In the genomic region with DNA sequence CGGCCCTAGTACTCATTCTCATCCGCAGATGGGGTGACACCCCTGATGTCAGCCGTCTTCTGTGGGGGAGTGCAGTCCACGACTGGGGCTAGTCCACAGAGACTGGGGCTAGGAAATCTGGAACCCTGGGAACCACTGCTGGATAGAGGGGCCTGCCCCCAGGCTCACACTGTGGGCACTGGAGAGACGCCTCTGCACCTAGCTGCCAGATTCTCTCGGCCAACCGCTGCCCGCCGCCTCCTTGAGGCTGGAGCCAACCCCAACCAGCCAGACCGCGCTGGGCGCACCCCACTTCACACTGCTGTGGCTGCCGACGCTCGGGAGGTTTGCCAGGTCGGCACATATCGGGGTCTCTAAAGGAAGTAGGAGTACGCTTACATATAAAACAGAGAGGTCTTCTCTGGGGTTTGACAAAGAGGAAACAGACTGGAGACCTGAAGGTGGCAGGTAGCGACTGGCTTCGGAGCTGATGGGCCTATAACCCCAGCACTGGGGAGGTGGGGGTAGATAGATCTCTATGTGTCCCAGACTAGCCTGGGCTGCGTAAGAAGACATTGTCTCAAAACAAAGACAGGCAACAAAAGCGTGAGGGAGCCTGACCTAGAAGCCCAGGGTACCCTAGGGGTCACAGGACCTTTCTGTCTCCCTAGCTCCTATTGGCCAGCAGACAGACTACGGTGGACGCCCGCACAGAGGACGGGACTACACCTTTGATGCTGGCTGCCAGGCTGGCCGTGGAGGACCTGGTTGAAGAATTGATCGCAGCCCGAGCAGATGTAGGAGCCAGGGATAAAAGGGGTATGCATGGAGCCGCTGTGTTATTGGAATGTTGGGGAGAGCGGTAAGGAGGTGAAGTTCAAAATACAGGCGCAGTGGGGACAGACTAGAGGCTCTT, we compare ENCODE assay signal across 8 mouse cellular contexts. TPM values are rescaled to one million over a fixed set of nuclear protein-coding genes. Genes with fewer than 3 reads are reported as not detected.
DNase-seq lines count a peak whose midpoint lies in the region; ATAC-seq and TF ChIP-seq lines count a peak whose summit lies in the region.

No protein-coding gene starts in this region.

- 33% methylated on average over 32 of the region's 32 CpGs for WGBS in heart, embryonic 15.5 days
- WGBS in forebrain, embryonic 10.5 days, result 20% methylated on average over 32 of the region's 32 CpGs
- 38% methylated on average over 32 of the region's 32 CpGs for WGBS in liver, embryonic 11.5 days
- 26% methylated on average over 32 of the region's 32 CpGs for WGBS in stomach, embryonic 16.5 days

- ATAC-seq in heart, embryonic 15.5 days (replicated peaks; ENCODE audit: insufficient number of reproducible peaks, insufficient read depth, low FRiP score, low read depth), result no peak
- no peak for ATAC-seq in liver, embryonic 11.5 days (replicated peaks; ENCODE audit: low FRiP score)
- ATAC-seq in stomach, embryonic 16.5 days (ENCODE audit: insufficient read depth, low FRiP score), result no peak

- TF ChIP-seq POLR2A in MEL (IDR thresholded peaks at IDR 0.05; ENCODE audit: control insufficient read depth in 1 of 2, insufficient read depth in 1 of 2, low read depth in 1 of 2, low read length in 2 of 2, poor library complexity in 1 of 2), result no peak

- H3K4me3 ChIP-seq in heart, embryonic 15.5 days, result peak overlapping the region; percentile 78
- peak overlapping the region; percentile 92 to 99 for H3K4me3 ChIP-seq in MEL (ENCODE audit: control insufficient read depth in 1 of 2, insufficient read depth in 1 of 2, low read depth in 2 of 2, low read length in 2 of 2)
- H3K4me3 ChIP-seq in forebrain, embryonic 10.5 days, result peak overlapping the region; percentile 78
- peak overlapping the region; percentile 91 for H3K4me3 ChIP-seq in liver, embryonic 11.5 days (ENCODE audit: low read depth, low read length)
- peak overlapping the region; percentile 77 for H3K4me3 ChIP-seq in stomach, embryonic 16.5 days (replicated peaks; ENCODE audit: low read length)

- H3K9me3 ChIP-seq in heart, embryonic 15.5 days (replicated peaks), result no peaks in the 10 kb centered on the region
- H3K9me3 ChIP-seq in MEL (replicated peaks; ENCODE audit: insufficient read depth, low read length), result no peaks in the 10 kb centered on the region
- H3K9me3 ChIP-seq in forebrain, embryonic 10.5 days, result no peaks in the 10 kb centered on the region
- no peaks in the 10 kb centered on the region for H3K9me3 ChIP-seq in liver, embryonic 11.5 days (ENCODE audit: control insufficient read depth, low read length)
- H3K9me3 ChIP-seq in stomach, embryonic 16.5 days (replicated peaks; ENCODE audit: control insufficient read depth, low read length), result no peaks in the 10 kb centered on the region

- H3K27ac ChIP-seq in heart, embryonic 15.5 days, result peak overlapping the region; percentile 98
- no peak overlapping the region for H3K27ac ChIP-seq in MEL (ENCODE audit: control insufficient read depth, low read depth, low read length)
- peak overlapping the region; percentile 98 for H3K27ac ChIP-seq in forebrain, embryonic 10.5 days
- H3K27ac ChIP-seq in liver, embryonic 11.5 days (ENCODE audit: low read depth, low read length), result peak overlapping the region; percentile 72; the same call in 1 of the 2 replicates
- H3K27ac ChIP-seq in stomach, embryonic 16.5 days (ENCODE audit: low read length), result peak overlapping the region; percentile 96

- H3K4me2 ChIP-seq in heart, embryonic 15.5 days, result peak overlapping the region; percentile 96
- H3K4me2 ChIP-seq in liver, embryonic 11.5 days, result peak overlapping the region; percentile 100
- peak overlapping the region; percentile 100 for H3K4me2 ChIP-seq in stomach, embryonic 16.5 days (ENCODE audit: low read depth, low read length)

- H3K27me3 ChIP-seq in heart, embryonic 15.5 days, result peaks cover 3% of the 10 kb centered on the region; the same call in 1 of the 2 replicates
- H3K27me3 ChIP-seq in MEL (ENCODE audit: control insufficient read depth in 1 of 2, insufficient read depth in 2 of 2, low read length in 2 of 2), result no peaks in the 10 kb centered on the region
- H3K27me3 ChIP-seq in forebrain, embryonic 10.5 days (ENCODE audit: poor library complexity, severe bottlenecking), result no peaks in the 10 kb centered on the region
- H3K27me3 ChIP-seq in liver, embryonic 11.5 days (replicated peaks; ENCODE audit: control insufficient read depth, insufficient read depth, low read length), result no peaks in the 10 kb centered on the region
- H3K27me3 ChIP-seq in stomach, embryonic 16.5 days (ENCODE audit: control insufficient read depth, insufficient read depth, low read length), result no peaks in the 10 kb centered on the region

- H3K36me3 ChIP-seq in heart, embryonic 15.5 days, result no peaks in the 10 kb centered on the region
- peaks cover 0 to 24% of the 10 kb centered on the region in 2 experiments; a peak in 2 of 4 replicates for H3K36me3 ChIP-seq in MEL (ENCODE audit: control insufficient read depth in 1 of 2, insufficient read depth in 2 of 2, low read length in 2 of 2)
- no peaks in the 10 kb centered on the region for H3K36me3 ChIP-seq in forebrain, embryonic 10.5 days (replicated peaks)
- H3K36me3 ChIP-seq in liver, embryonic 11.5 days (ENCODE audit: control insufficient read depth, insufficient read depth, low read length), result no peaks in the 10 kb centered on the region
- H3K36me3 ChIP-seq in stomach, embryonic 16.5 days (ENCODE audit: control insufficient read depth, insufficient read depth, low read length), result no peaks in the 10 kb centered on the region

- TF ChIP-seq RAD21 in MEL (IDR thresholded peaks at IDR 0.05; ENCODE audit: low read depth, low read length), result no peak

- TF ChIP-seq EP300 in MEL (IDR thresholded peaks at IDR 0.05; ENCODE audit: low read depth in 1 of 2, low read length in 2 of 2), result no peak

- peaks cover 45% of the 10 kb centered on the region for H3K4me1 ChIP-seq in heart, embryonic 15.5 days (replicated peaks)
- H3K4me1 ChIP-seq in MEL (ENCODE audit: control insufficient read depth in 1 of 2, insufficient read depth in 2 of 2, low read length in 2 of 2), result peaks cover 8 to 30% of the 10 kb centered on the region in 2 experiments
- peaks cover 69% of the 10 kb centered on the region for H3K4me1 ChIP-seq in forebrain, embryonic 10.5 days
- peaks cover 36% of the 10 kb centered on the region for H3K4me1 ChIP-seq in liver, embryonic 11.5 days (replicated peaks; ENCODE audit: control insufficient read depth, insufficient read depth, low read length)
- peaks cover 35% of the 10 kb centered on the region for H3K4me1 ChIP-seq in stomach, embryonic 16.5 days (ENCODE audit: control insufficient read depth, insufficient read depth, low read length)

- TF ChIP-seq CTCF in MEL (IDR thresholded peaks at IDR 0.05 in 2 of 3, conservative IDR thresholded peaks at IDR 0.05 in 1 of 3; ENCODE audit: control insufficient read depth in 1 of 3, insufficient read depth in 1 of 3, low read depth in 2 of 3, low read length in 3 of 3, poor library complexity in 1 of 3, severe bottlenecking in 1 of 3), result no peak

- peak overlapping the region; percentile 82 for H3K9ac ChIP-seq in heart, embryonic 15.5 days
- H3K9ac ChIP-seq in MEL (ENCODE audit: control insufficient read depth, low read depth, low read length, poor library complexity, severe bottlenecking), result peak overlapping the region; percentile 92
- peak overlapping the region; percentile 81 for H3K9ac ChIP-seq in liver, embryonic 11.5 days (ENCODE audit: low read depth, low read length)
- peak overlapping the region; percentile 97 for H3K9ac ChIP-seq in stomach, embryonic 16.5 days (ENCODE audit: low read length)

- DNase-seq in heart, adult 18-20 months, result no peak
- DNase-seq in MEL (ENCODE audit: low read depth, low spot score), result no peak
- no peak for DNase-seq in forebrain, embryonic 10.5 days (ENCODE audit: extremely low spot score, low spot score)
- DNase-seq in liver, embryonic 11.5 days (ENCODE audit: low spot score), result no peak
- no peak for DNase-seq in layer of hippocampus, adult 11-12 months (ENCODE audit: low spot score)
- DNase-seq in urinary bladder, postnatal 36 days (ENCODE audit: low spot score in 2 of 2), result no peak

- H3K79me2 ChIP-seq in MEL (ENCODE audit: control insufficient read depth, insufficient read depth, low read length, poor library complexity), result peaks cover 9% of the 10 kb centered on the region; the same call in 1 of the 2 replicates

RNA-seq across cellular contexts. Expression of gene Gpsm3, which starts 3.5 kb away (rescaled TPM):
- 5.5 and 13.1 TPM in 2 replicates for polyA plus RNA-seq in heart, embryonic 15.5 days (2015; fragmentation: Nextera tagmentation; extraction: Ambion mirVana)
- 1 to 10 TPM; 4.1 to 5.9 TPM for total RNA-seq in heart, adult 18-20 months (2021)
- total RNA-seq in MEL (2012; rRNA removed), result 10.6 and 12.0 TPM in 2 replicates
- 10 to 100 TPM in 1 of 2 experiments, not detected in 1; 37.8 TPM for polyA plus RNA-seq in MEL (2012; ENCODE audit: insufficient read depth in 1 of 2, insufficient read length in 2 of 2, low read depth in 1 of 2, low replicate concordance in 2 of 2, missing spikeins in 1 of 2)
- polyA plus RNA-seq in forebrain, embryonic 10.5 days (2016; fragmentation: Nextera tagmentation; extraction: Ambion mirVana), result 5.9 and 6.5 TPM in 2 replicates
- 18.5 and 19.8 TPM in 2 replicates for polyA plus RNA-seq in liver, embryonic 11.5 days (2014; fragmentation: Nextera tagmentation; extraction: Ambion mirVana)
- 9.3 and 10.4 TPM in 2 replicates for polyA plus RNA-seq in stomach, embryonic 16.5 days (2015; fragmentation: Nextera tagmentation; extraction: Ambion mirVana)

RNA-seq across cellular contexts. Expression of gene Pbx2, which starts 4.9 kb away (rescaled TPM):
- polyA plus RNA-seq in heart, embryonic 15.5 days (2015; fragmentation: Nextera tagmentation; extraction: Ambion mirVana), result 4.8 and 5.5 TPM in 2 replicates
- 10 to 100 TPM; 13.6 to 17.4 TPM for total RNA-seq in heart, adult 18-20 months (2021)
- total RNA-seq in MEL (2012; rRNA removed), result 40.3 and 42.4 TPM in 2 replicates
- 10 to 100 TPM in 1 of 2 experiments, not detected in 1; 76.7 TPM for polyA plus RNA-seq in MEL (2012; ENCODE audit: insufficient read depth in 1 of 2, insufficient read length in 2 of 2, low read depth in 1 of 2, low replicate concordance in 2 of 2, missing spikeins in 1 of 2)
- polyA plus RNA-seq in forebrain, embryonic 10.5 days (2016; fragmentation: Nextera tagmentation; extraction: Ambion mirVana), result 15.6 and 15.7 TPM in 2 replicates
- 10.4 and 11.4 TPM in 2 replicates for polyA plus RNA-seq in liver, embryonic 11.5 days (2014; fragmentation: Nextera tagmentation; extraction: Ambion mirVana)
- 6.8 and 8.4 TPM in 2 replicates for polyA plus RNA-seq in stomach, embryonic 16.5 days (2015; fragmentation: Nextera tagmentation; extraction: Ambion mirVana)

RNA-seq across cellular contexts. Expression of gene Ager, which starts 11.5 kb away (rescaled TPM):
- 6.4 and 12.3 TPM in 2 replicates for polyA plus RNA-seq in heart, embryonic 15.5 days (2015; fragmentation: Nextera tagmentation; extraction: Ambion mirVana)
- under 1 TPM in 1 of 2 experiments, not detected in 1; 0.23 TPM for total RNA-seq in heart, adult 18-20 months (2021)
- 0.27 and 0.62 TPM in 2 replicates for total RNA-seq in MEL (2012; rRNA removed)
- 1 to 10 TPM in 1 of 2 experiments, not detected in 1; 3.7 TPM for polyA plus RNA-seq in MEL (2012; ENCODE audit: insufficient read depth in 1 of 2, insufficient read length in 2 of 2, low read depth in 1 of 2, low replicate concordance in 2 of 2, missing spikeins in 1 of 2)
- 2.3 TPM in 2 replicates for polyA plus RNA-seq in forebrain, embryonic 10.5 days (2016; fragmentation: Nextera tagmentation; extraction: Ambion mirVana)
- 1.3 and 1.7 TPM in 2 replicates for polyA plus RNA-seq in liver, embryonic 11.5 days (2014; fragmentation: Nextera tagmentation; extraction: Ambion mirVana)
- 2.7 and 3.0 TPM in 2 replicates for polyA plus RNA-seq in stomach, embryonic 16.5 days (2015; fragmentation: Nextera tagmentation; extraction: Ambion mirVana)

RNA-seq across cellular contexts. Expression of gene Rnf5, which starts 17.4 kb away (rescaled TPM):
- 99.7 and 111 TPM in 2 replicates for polyA plus RNA-seq in heart, embryonic 15.5 days (2015; fragmentation: Nextera tagmentation; extraction: Ambion mirVana)
- total RNA-seq in heart, adult 18-20 months (2021), result 10 to 100 TPM; 40.9 to 43.3 TPM
- 23.5 and 24.8 TPM in 2 replicates for total RNA-seq in MEL (2012; rRNA removed)
- 10 to 100 TPM in 1 of 2 experiments, not detected in 1; 85.1 TPM for polyA plus RNA-seq in MEL (2012; ENCODE audit: insufficient read depth in 1 of 2, insufficient read length in 2 of 2, low read depth in 1 of 2, low replicate concordance in 2 of 2, missing spikeins in 1 of 2)
- polyA plus RNA-seq in forebrain, embryonic 10.5 days (2016; fragmentation: Nextera tagmentation; extraction: Ambion mirVana), result 185 and 186 TPM in 2 replicates
- polyA plus RNA-seq in liver, embryonic 11.5 days (2014; fragmentation: Nextera tagmentation; extraction: Ambion mirVana), result 109 TPM in 2 replicates
- 129 and 141 TPM in 2 replicates for polyA plus RNA-seq in stomach, embryonic 16.5 days (2015; fragmentation: Nextera tagmentation; extraction: Ambion mirVana)

RNA-seq across cellular contexts. Expression of gene Agpat1, which starts 17.9 kb away (rescaled TPM):
- 45.7 and 53.9 TPM in 2 replicates for polyA plus RNA-seq in heart, embryonic 15.5 days (2015; fragmentation: Nextera tagmentation; extraction: Ambion mirVana)
- 10 to 100 TPM; 67.9 to 72.4 TPM for total RNA-seq in heart, adult 18-20 months (2021)
- 81.5 and 85.2 TPM in 2 replicates for total RNA-seq in MEL (2012; rRNA removed)
- polyA plus RNA-seq in MEL (2012; ENCODE audit: insufficient read depth in 1 of 2, insufficient read length in 2 of 2, low read depth in 1 of 2, low replicate concordance in 2 of 2, missing spikeins in 1 of 2), result 100 to 1,000 TPM in 1 of 2 experiments, not detected in 1; 153 TPM
- polyA plus RNA-seq in forebrain, embryonic 10.5 days (2016; fragmentation: Nextera tagmentation; extraction: Ambion mirVana), result 60.8 and 62.7 TPM in 2 replicates
- 57.2 and 64.8 TPM in 2 replicates for polyA plus RNA-seq in liver, embryonic 11.5 days (2014; fragmentation: Nextera tagmentation; extraction: Ambion mirVana)
- 42.6 TPM in 2 replicates for polyA plus RNA-seq in stomach, embryonic 16.5 days (2015; fragmentation: Nextera tagmentation; extraction: Ambion mirVana)
